Mouse (Mus musculus) kidney, postnatal 4 days (tissue): ENCODE measurements at regions not wholly inside any gene's neighbourhood (a gene's known extent, or its start where the extent isn't known, plus 50 kb on each side); places are given as distances from the start of the nearest gene placed in this dataset.

Source experiments
- DNase-seq, 2 experiments: peaks; one replicate each; pipeline ENCODE4 v3.0.0; 2021; ENCODE audit warnings: mixed read lengths in 2 of 2

DNA sequence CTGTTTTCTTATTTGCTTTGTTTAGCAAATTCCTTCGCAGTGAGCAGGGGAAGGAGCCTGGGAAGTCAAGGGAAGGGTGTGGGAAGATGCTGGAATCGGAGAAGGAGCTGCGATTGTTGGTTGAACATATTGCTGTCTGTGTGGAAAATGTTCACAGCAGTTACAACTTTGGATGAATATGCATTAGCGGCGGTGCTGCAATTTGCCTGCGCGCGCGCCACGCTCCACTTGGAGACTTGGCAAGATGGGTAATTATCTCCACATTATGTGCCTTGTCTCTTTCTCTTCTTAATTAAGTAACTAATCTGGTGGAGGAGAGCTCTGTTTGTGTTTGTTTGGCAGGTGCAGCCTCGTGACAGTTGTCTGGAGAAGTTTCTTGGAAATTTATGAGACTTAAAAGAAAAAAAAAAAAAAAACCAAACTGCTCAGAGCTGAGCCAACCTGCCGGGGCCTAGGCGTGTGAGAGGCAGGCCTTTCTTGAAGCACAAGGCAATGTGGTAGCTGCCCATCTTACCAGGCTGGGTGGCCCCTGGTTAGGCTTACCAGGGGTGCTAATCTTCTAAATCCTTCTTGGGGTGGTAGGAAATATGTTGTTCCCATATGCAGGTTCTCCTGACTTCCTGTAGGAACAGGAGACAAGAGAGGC is 279.2 kb upstream of the Tle3 start:
- DNase-seq = no peak

- DNase-seq = no peak
Measured at GRCm38 (mm10) chr9:61095069-61095775, 276.9 kb upstream of the Tle3 start.

DNA sequence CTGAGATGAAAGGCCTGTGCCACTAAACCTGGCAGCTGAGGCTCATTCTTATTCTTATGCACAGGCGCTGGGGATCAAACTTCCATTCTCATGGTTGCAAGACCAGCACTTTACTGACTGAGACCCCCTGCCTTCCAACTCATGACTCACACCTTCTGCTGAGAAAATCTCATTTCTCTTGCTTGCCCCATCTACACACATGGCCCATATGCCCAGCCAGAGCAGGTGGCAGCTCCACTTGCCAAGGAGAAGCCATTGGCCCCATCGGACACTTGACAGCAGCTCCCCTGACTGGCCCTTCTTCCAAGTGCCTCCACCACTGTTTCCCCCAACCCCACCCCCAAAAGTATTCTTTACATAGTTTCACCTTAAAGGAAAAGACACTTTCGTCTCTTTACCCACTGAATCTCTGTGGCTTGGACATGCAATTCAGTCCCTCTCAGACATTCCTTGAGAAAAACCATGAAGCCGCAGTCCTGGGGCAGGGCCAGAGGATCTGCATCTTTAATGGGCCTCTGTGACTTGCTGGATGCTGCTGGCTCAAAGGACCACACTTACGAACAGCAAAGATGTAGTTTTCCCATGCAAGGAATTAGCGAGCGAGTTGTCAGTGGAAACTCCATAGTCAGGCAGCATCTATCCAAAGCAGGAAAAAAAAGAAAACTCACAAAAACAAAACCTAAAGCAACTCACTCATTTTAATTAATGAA is 270.3 kb upstream of the Tle3 start:
- no peak for DNase-seq

GRCm38 (mm10) chr9:61102451-61103358 is 269.5 kb upstream of the Tle3 start:
- DNase-seq = no peak

DNA sequence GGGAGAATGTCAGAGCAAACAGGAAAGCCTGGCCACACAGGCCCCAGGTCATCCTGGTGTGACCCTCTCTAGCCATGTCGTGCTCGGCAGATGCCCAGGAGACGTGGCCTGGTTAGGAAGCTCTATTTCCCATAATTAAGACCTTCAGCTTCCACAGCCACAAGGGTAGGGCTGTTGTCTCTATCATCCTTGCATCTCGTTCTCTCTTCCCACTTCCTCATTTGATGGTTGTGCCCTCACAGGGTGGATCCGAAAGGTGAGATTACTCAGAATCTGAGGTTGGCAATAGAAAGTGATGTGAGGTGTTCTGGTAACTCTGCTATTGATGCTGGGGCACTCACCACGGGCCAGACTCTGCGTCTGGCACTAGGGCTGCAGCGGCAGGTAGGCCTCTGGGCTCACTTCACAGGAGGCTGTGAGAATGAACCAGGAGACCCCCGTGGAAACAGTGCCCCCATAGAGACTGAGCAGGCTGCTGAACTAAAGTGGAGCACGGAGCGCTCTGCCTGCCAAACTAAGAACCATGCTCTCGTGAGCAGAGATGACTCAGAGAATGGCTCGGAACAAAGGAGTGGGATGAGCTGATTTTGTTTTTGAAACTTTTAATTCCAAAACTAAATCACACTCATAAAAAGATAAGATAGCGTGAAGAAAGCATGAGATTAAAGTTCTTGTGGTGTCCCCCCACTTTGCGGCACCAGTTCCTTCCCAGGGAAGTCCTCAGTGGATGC is 266.5 kb upstream of the Tle3 start:
- DNase-seq = no peak

DNA sequence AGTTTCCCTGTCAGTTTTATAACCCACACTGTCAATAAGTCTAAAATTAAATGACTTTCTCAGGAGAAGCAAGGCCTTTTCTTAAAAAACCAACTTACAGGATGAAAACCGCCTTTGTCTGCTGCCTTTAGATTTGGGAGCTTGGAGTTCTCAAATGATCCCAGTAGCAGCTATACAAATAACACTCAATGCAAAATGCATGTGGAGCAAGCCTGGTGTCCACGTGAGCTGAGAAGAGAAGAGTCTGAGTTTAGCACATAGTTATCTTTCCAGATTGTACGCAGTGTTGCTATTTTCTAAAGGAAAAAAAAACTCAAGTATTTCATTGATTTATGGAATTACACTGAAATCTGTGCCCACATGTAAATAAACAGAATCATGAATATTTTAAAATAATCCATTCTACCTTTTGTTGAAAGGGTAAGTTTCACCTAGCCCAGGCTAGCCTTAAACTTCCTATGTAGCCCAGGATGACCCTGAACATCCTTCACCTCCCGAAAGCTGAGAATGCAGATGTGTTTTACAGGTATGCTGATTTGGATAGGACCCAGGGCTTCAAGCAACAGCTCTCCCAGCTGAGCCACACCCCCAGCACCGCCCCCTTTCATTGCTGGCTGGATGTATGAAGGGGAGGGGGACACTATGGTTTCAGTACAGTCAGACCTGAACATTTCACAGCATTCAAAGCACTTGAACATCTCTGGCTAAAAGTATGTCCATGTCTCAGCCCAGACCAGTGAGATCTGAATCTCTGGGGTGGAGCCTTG is 262.5 kb upstream of the Tle3 start:
- no peak for DNase-seq

GRCm38 (mm10) chr9:61111206-61111605 is 261.0 kb upstream of the Tle3 start:
- no peak for DNase-seq

- DNase-seq = peak; percentile 22 to 35
Measured at GRCm38 (mm10) chr9:61111733-61112415, 260.3 kb upstream of the Tle3 start.

DNA sequence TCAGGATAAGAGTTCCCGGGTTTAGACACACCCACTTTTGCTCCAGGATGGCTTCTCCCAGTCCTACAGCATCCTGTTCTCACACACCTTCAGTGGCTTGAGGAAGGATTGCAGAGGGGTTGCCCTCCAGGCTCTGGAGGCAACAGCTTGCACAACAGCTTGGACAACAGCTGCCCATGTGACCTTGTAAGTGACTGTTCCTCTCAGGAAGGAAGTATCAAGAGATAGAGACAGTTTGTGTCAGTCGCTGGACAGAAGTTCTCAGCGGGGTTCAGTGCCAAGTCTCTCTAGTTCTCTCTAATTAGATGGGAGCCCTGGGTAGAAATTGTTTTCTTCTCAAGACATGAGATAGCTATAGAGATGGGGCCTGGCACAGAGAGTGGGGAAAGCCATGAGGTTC is 252.9 kb upstream of the Tle3 start:
- DNase-seq = no peak

GRCm38 (mm10) chr9:61120531-61120930 is 251.6 kb upstream of the Tle3 start:
- DNase-seq = no peak

- DNase-seq = no peak
Measured at GRCm38 (mm10) chr9:61120931-61121391, 251.2 kb upstream of the Tle3 start.

DNA sequence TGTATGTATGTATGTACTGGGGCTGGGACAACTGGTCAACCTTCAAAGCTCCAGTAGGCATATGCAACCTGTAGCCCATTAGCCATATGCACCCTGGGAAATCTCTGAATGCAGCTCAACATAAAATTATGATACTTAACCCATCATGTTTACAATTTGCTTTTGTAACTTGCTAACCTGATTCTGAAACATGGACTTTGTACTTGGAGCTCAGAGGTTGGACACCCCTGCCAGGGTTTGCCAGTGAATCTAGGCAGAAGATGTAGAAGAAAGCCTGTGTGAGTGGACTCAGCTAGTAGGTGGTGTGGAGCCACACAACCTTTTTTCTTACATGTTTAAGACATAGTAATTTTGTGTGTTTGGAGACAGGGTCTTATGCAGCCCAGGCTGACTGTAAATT is 248.7 kb upstream of the Tle3 start:
- DNase-seq = no peak

GRCm38 (mm10) chr9:61125769-61126168 is 246.4 kb upstream of the Tle3 start:
- DNase-seq = no peak

DNA sequence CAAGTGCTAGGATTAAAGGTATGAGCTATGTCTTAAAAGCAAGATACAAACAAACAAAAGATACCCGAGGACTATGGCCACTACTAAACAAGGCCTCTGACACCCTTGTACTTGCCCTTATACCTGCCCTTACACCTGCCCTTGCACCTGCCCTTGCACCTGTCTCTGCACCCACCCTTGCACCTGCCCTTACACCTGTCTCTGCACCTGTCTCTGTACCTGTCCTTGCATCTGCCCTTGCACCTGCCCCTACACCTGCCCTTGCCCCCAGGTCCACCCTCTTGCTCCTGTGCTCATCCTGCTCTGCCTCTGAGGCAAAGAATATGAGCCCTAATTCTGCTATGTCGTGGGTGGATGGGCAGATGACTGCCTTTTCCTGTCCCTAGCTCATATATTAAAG is 244.1 kb upstream of the Tle3 start:
- DNase-seq = no peak

DNA sequence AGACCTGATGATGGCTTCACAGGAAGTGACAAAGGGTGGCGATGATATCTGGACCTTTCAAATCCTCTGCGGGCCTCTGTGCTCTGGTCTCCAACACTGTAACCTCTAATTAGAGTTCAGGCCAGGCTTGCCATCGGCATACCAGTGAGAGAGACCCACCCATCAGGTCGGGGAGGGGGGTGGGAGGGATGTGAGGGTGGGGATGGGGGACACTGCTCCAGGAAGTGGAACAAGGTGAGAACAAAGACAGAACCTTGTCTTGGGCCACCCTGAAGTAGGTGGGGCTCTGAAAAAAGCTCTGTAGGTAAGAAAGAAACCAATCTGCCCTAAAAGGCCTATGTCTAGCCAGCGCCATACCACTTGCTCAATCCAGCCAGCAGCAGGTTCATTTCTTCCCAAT is 243.0 kb upstream of the Tle3 start:
- DNase-seq = no peak

DNA sequence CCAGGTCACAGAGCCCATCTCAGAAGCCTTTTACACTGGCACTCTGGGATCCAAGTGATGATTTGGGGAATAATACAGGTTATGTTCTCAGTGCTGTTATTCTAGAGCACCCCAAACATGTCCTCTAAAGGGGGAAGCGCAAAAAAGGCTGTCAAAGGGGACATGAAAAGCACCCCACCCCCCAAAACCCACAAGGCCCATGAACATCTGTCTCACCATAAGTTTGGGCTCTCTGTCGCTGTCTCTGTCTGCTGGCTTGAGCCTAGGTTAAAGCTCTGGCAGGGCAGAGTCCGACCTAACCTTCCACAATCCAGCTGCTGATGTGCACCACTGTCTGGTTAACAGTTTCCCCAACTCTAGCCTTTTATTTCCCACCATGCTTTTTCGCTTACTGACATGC is 241.3 kb upstream of the Tle3 start:
- DNase-seq = no peak

DNA sequence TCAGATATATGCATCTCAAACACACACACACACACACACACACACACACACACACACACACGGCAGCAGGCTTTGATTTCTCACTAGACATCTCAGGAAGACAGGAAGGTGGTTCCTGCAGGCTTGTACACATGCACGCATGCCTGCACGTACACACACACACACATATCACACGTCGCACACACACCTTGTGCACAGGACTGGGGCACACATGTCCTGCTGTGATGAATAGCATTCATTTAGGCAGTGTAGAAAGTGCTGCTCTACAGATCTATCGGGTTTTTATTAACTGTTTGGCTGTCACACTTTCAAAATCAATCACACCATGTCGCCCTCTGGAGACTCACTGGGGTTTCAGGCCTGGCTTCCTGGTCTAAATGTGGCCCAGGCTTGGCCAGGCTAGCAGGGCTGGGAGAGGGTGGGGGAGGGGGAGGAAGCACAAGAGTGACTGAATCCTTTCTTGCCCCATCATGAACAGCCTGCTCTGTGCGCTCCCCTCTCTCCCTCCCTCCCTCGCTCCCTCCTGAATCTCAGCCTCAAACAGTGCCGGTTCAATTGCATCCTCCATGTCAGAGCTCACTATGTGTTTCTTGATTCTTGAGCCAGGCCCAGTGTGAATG is 236.8 kb upstream of the Tle3 start:
- DNase-seq = peak in 1 of 2 experiments; percentile 20

- DNase-seq = no peak
Measured at GRCm38 (mm10) chr9:61135917-61136316, 236.2 kb upstream of the Tle3 start.

GRCm38 (mm10) chr9:61138741-61139368 is 233.3 kb upstream of the Tle3 start:
- peak; percentile 35 for DNase-seq

DNA sequence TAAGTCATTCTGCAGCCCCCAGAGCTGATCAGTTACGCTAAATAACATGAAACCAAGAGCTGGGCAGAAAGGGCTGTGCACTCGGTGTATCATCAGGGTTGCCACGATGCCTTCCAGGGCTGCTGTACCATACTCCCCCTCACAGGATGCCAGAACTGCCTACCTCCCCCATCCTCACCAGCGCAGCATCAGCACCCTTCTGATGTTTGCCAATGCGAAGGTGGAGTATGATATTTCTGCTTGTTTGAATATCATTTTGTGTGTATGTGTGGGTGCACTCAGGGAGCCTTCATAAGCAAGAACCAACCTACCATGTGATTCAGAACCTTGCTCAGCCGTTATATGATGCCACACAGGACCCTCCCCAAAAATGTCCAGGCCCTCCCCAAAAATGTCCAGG is 229.1 kb upstream of the Tle3 start:
- no peak for DNase-seq
